Mouse (Mus musculus): ENCODE measurements at regions not wholly inside any gene's neighbourhood (a gene's known extent, or its start where the extent isn't known, plus 50 kb on each side); places are given as distances from the start of the nearest gene placed in this dataset.

DNA sequence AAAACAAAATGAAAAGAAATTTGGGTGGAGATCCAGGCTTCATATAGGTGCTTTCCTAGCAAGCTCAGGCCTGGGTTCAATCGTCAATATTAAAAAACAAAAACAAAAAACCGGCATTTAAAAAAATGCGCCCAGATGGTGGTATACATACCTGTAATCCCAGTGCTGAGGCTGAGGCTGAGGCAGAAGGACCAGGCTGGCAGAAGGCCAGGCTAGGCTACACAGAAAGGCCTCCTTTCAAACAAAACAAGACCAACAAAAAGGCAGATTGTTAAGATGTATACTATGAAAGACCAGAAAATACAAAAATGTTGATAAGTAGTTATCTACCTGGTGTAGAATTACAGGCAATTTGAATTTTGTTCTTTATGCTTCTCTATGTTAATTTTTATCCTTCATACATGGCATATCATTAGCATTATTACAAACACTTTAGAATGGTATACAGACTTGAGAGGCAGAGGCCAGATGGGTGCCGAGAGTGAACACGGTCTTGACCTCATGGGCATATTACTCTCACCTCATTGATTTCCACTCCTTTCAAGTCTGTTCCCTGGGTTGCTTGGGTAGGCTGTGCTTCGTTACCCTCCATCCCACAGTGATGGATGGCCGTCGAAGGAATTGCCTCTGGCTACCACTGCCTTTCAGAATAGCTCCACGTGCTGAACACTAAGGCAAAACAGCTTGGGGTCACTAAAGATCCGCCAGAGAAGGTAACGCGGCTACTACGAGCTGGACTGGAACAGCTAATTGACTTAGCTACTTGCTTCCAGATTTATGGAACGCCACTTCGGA lies 339.6 kb upstream of the Gm6657 start:
- WGBS = 25% methylated on average over 15 of the region's 15 CpGs
- Histone ChIP-seq H3K27me3 (ENCODE audit: control insufficient read depth, insufficient read depth, low read length) (0 out of 2 replicates have a peak, but pooled peaks cover 2% of the 10 kb centered on the region), H3K9me3 (ENCODE audit: control insufficient read depth, low read length) (no peaks in the 10 kb centered on the region), H3K36me3 (ENCODE audit: control insufficient read depth, insufficient read depth, low read length) (no peaks in the 10 kb centered on the region), H3K27ac (ENCODE audit: low read depth, low read length) (no peak overlapping the region; the same call in 1 of the 2 replicates), H3K9ac (ENCODE audit: low read length) (no peak overlapping the region), H3K4me3 (ENCODE audit: low read depth, low read length) (no peak overlapping the region), H3K4me1 (ENCODE audit: control insufficient read depth, insufficient read depth, low read length) (peaks cover 6% of the 10 kb centered on the region; the same call in 1 of the 2 replicates), H3K4me2 (ENCODE audit: low read depth) (no peak overlapping the region)
- ATAC-seq (ENCODE audit: insufficient read depth, low FRiP score, low TSS enrichment) (peak; percentile 89), DNase-seq (ENCODE audit: low spot score) (peak; percentile 84)

DNA sequence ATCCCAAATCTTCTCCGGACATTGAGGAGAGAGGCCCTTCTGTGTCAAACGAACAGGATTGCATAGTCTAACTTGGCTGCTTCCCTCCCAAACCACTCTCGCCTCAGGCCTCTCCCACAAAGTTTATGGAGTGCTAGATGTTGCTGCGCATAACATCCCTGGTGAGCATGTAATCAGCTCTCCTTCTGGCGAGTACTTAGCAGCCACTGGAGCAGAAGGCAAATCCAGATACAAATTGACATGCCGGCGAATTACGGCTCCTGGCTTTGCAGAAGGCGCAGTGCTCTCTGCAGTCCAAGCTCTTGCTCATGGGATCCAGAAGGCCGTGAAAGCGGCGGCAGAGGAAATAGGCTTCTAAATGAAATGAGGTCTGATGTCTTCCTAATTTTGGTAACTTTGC lies 338.2 kb upstream of the Gm6657 start:
- Histone ChIP-seq H3K9ac (ENCODE audit: low read length) (no peak overlapping the region), H3K36me3 (ENCODE audit: control insufficient read depth, insufficient read depth, low read length) (no peaks in the 10 kb centered on the region), H3K4me3 (ENCODE audit: low read depth, low read length) (no peak overlapping the region), H3K4me1 (ENCODE audit: control insufficient read depth, insufficient read depth, low read length) (peaks cover 6% of the 10 kb centered on the region), H3K27ac (ENCODE audit: low read depth, low read length) (no peak overlapping the region), H3K4me2 (ENCODE audit: low read depth) (no peak overlapping the region), H3K9me3 (ENCODE audit: control insufficient read depth, low read length) (no peaks in the 10 kb centered on the region), H3K27me3 (ENCODE audit: control insufficient read depth, insufficient read depth, low read length) (0 out of 2 replicates have a peak, but pooled peaks cover 2% of the 10 kb centered on the region)
- DNase-seq (ENCODE audit: low spot score) (peak; percentile 35), ATAC-seq (ENCODE audit: insufficient read depth, low FRiP score, low TSS enrichment) (no peak)
- WGBS = 59% methylated on average over 12 of the region's 12 CpGs

DNA sequence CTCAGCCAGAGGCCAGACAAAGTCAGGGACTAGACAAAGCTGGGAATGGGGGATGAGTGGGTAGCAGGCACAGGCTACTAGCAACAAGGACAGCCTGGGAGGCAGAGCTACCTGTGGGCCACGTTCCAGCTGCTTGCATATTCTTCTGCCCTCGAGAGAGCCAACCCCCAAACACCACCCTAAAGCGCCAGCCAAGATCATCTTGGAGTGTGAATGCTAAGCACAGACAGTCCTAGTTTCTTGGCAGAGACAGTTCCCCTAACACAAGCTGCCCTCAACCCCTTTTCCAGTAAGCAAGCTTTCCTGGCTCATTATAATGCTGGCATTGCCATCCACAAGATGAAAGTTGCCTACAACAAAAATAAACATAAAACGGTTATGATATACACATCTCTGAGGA lies 336.8 kb upstream of the Gm6657 start:
- Histone ChIP-seq H3K36me3 (ENCODE audit: control insufficient read depth, insufficient read depth, low read length) (no peaks in the 10 kb centered on the region), H3K27me3 (ENCODE audit: control insufficient read depth, insufficient read depth, low read length) (0 out of 2 replicates have a peak, but pooled peaks cover 2% of the 10 kb centered on the region), H3K9me3 (ENCODE audit: control insufficient read depth, low read length) (no peaks in the 10 kb centered on the region), H3K9ac (ENCODE audit: low read length) (no peak overlapping the region), H3K27ac (ENCODE audit: low read depth, low read length) (no peak overlapping the region), H3K4me1 (ENCODE audit: control insufficient read depth, insufficient read depth, low read length) (peaks cover 6% of the 10 kb centered on the region), H3K4me2 (ENCODE audit: low read depth) (no peak overlapping the region), H3K4me3 (ENCODE audit: low read depth, low read length) (no peak overlapping the region)
- WGBS = 77% methylated on average over 4 of the region's 4 CpGs
- ATAC-seq (ENCODE audit: insufficient read depth, low FRiP score, low TSS enrichment) (no peak), DNase-seq (ENCODE audit: low spot score) (no peak)

GRCm38 (mm10) chr12:77860769-77861557 lies 333.1 kb upstream of the Gm6657 start:
- DNase-seq (ENCODE audit: low spot score) (no peak), ATAC-seq (ENCODE audit: insufficient read depth, low FRiP score, low TSS enrichment) (0 out of 2 replicates have a peak, but pooled peaks have one; percentile 23)
- Histone ChIP-seq H3K9ac (ENCODE audit: low read length) (no peak overlapping the region), H3K4me2 (ENCODE audit: low read depth) (no peak overlapping the region), H3K27ac (ENCODE audit: low read depth, low read length) (no peak overlapping the region), H3K9me3 (ENCODE audit: control insufficient read depth, low read length) (no peaks in the 10 kb centered on the region), H3K36me3 (ENCODE audit: control insufficient read depth, insufficient read depth, low read length) (no peaks in the 10 kb centered on the region), H3K4me3 (ENCODE audit: low read depth, low read length) (no peak overlapping the region), H3K4me1 (ENCODE audit: control insufficient read depth, insufficient read depth, low read length) (peaks cover under 1% of the 10 kb centered on the region; the same call in 1 of the 2 replicates), H3K27me3 (ENCODE audit: control insufficient read depth, insufficient read depth, low read length) (0 out of 2 replicates have a peak, but pooled peaks cover 2% of the 10 kb centered on the region)
- WGBS = 56% methylated on average over 13 of the region's 13 CpGs

- Histone ChIP-seq H3K9ac (ENCODE audit: low read length) (no peak overlapping the region), H3K36me3 (ENCODE audit: control insufficient read depth, insufficient read depth, low read length) (no peaks in the 10 kb centered on the region), H3K27me3 (ENCODE audit: control insufficient read depth, insufficient read depth, low read length) (no peaks in the 10 kb centered on the region), H3K4me2 (ENCODE audit: low read depth) (no peak overlapping the region), H3K4me1 (ENCODE audit: control insufficient read depth, insufficient read depth, low read length) (no peaks in the 10 kb centered on the region), H3K9me3 (ENCODE audit: control insufficient read depth, low read length) (no peaks in the 10 kb centered on the region), H3K27ac (ENCODE audit: low read depth, low read length) (no peak overlapping the region), H3K4me3 (ENCODE audit: low read depth, low read length) (no peak overlapping the region)
- DNase-seq (ENCODE audit: low spot score) (no peak), ATAC-seq (ENCODE audit: insufficient read depth, low FRiP score, low TSS enrichment) (no peak)
- 74% methylated on average over 4 of the region's 4 CpGs for WGBS
These were observed 326.0 kb upstream of the Gm6657 start for GRCm38 (mm10) chr12:77867947-77868495.

DNA sequence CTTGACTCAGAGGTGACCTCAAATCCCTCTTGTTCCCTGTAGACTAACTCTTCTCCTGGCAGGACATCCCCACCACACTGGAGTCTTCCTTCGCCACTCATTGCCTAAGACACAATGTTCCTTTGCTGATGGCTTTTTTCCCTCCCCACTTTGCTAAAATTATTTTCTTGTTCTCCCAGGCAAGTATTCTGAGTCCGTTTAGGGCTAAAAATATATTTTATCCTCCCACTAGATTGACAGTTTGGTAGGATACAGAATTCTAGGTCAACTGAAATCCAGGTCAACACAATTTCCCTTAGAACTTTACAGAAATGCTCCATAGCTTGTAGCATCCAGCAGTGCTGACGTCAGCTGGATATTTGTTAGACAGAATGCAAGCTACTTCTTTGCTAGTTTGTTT lies 324.7 kb upstream of the Gm6657 start:
- DNase-seq (ENCODE audit: low spot score) (no peak), ATAC-seq (ENCODE audit: insufficient read depth, low FRiP score, low TSS enrichment) (no peak)
- Histone ChIP-seq H3K27ac (ENCODE audit: low read depth, low read length) (no peak overlapping the region), H3K9ac (ENCODE audit: low read length) (no peak overlapping the region), H3K27me3 (ENCODE audit: control insufficient read depth, insufficient read depth, low read length) (no peaks in the 10 kb centered on the region), H3K36me3 (ENCODE audit: control insufficient read depth, insufficient read depth, low read length) (no peaks in the 10 kb centered on the region), H3K4me1 (ENCODE audit: control insufficient read depth, insufficient read depth, low read length) (no peaks in the 10 kb centered on the region), H3K4me3 (ENCODE audit: low read depth, low read length) (no peak overlapping the region), H3K9me3 (ENCODE audit: control insufficient read depth, low read length) (no peaks in the 10 kb centered on the region), H3K4me2 (ENCODE audit: low read depth) (no peak overlapping the region)
- WGBS = 91% methylated on average over 3 of the region's 3 CpGs

- Histone ChIP-seq H3K4me3 (ENCODE audit: low read depth, low read length) (no peak overlapping the region), H3K9me3 (ENCODE audit: control insufficient read depth, low read length) (no peaks in the 10 kb centered on the region), H3K27me3 (ENCODE audit: control insufficient read depth, insufficient read depth, low read length) (no peaks in the 10 kb centered on the region), H3K36me3 (ENCODE audit: control insufficient read depth, insufficient read depth, low read length) (no peaks in the 10 kb centered on the region), H3K4me1 (ENCODE audit: control insufficient read depth, insufficient read depth, low read length) (no peaks in the 10 kb centered on the region), H3K27ac (ENCODE audit: low read depth, low read length) (no peak overlapping the region), H3K4me2 (ENCODE audit: low read depth) (no peak overlapping the region), H3K9ac (ENCODE audit: low read length) (no peak overlapping the region)
- ATAC-seq (ENCODE audit: insufficient read depth, low FRiP score, low TSS enrichment) = no peak
- 89% methylated on average over 2 of the region's 2 CpGs for WGBS
- no peak for DNase-seq (ENCODE audit: low spot score)
These were observed 306.7 kb upstream of the Gm6657 start for GRCm38 (mm10) chr12:77887335-77887734.

- H3K27ac ChIP-seq (ENCODE audit: low read depth, low read length) = no peak overlapping the region
- DNase-seq (ENCODE audit: low spot score) = no peak
- no peak overlapping the region for H3K4me2 ChIP-seq (ENCODE audit: low read depth)
- H3K27me3 ChIP-seq (ENCODE audit: control insufficient read depth, insufficient read depth, low read length) = no peaks in the 10 kb centered on the region
- H3K36me3 ChIP-seq (ENCODE audit: control insufficient read depth, insufficient read depth, low read length) = no peaks in the 10 kb centered on the region
- no peak for ATAC-seq (ENCODE audit: insufficient read depth, low FRiP score, low TSS enrichment)
- no peaks in the 10 kb centered on the region for H3K4me1 ChIP-seq (ENCODE audit: control insufficient read depth, insufficient read depth, low read length)
- 94% methylated on average over 6 of the region's 6 CpGs for WGBS
- no peak overlapping the region for H3K9ac ChIP-seq (ENCODE audit: low read length)
- no peak overlapping the region for H3K4me3 ChIP-seq (ENCODE audit: low read depth, low read length)
- no peaks in the 10 kb centered on the region for H3K9me3 ChIP-seq (ENCODE audit: control insufficient read depth, low read length)
These were observed 302.6 kb upstream of the Gm6657 start for GRCm38 (mm10) chr12:77891452-77891851.

Measured in neural tube, embryonic 11.5 days (tissue).